Mouse (Mus musculus): ENCODE data around the gene Rab44.

DNA sequence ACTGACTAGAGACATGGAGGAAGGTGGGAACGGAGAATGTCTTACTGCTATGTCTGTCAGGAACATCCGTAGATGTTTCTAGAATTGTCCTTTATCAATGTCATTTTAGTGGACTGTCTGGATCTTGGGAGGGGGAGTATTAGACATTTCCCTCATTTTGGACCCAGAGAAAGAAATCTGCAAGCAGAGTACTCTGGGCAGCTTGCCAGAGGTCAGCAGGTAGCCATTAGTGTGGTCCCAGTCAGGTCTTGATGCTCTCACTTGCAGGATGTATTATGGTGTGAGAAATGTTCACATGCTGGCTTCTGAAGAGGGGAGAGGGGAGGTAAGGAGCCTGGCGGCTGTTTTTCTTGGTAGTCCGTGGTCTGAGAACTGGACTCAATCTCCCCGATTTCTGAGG, 21.4 kb upstream of the Rab44 start:
- TF ChIP-seq GATA2 (IDR thresholded peaks at IDR 0.05; ENCODE audit: borderline replicate concordance, low read depth, low read length) = no peak
- TF ChIP-seq CTCF (IDR thresholded peaks at IDR 0.05; ENCODE audit: low read depth, low read length) = no peak

Data from G1E (cell line).